Mouse (Mus musculus) E14TG2a.4 (cell line): ENCODE data around the gene Xrcc6.

Experiments
- CTCF ChIP-seq: conservative IDR thresholded peaks from 2 replicates; pipeline ENCODE4 v1.5.1; 2014; ENCODE audit warnings: low read length
- POU5F1 ChIP-seq: IDR thresholded peaks from 2 replicates; pipeline ENCODE4 v1.6.1; 2014; ENCODE audit warnings: low read length, borderline replicate concordance

DNA sequence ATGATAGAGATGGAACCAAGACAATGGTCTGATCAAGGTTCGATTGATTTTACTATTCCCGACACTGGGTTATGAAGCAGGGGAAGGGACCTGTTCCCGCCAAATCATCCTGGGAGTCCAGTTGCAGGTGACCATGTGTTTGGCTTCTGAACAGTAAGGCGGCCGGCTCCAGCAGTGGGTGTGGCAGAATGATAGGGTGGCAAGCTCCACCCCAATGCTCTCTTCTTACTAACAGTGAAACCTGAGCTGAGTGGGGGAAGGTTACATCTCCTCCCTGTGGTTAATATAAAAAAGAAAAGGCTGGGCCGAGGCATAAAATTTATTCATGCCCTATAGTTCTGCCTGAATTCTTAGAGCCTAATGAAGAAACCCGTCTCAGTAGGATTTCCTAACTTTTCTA is 18.5 kb upstream of the Xrcc6 start:
- TF ChIP-seq CTCF (no peak), POU5F1 (no peak)
